Mouse (Mus musculus) embryonic facial prominence, embryonic 10.5 days (tissue): Measurements from ENCODE around the gene Esyt2. TPM values are rescaled to one million over a fixed set of nuclear protein-coding genes. Genes with fewer than 3 reads are reported as not detected.

Experiments
- DNase-seq: peaks from one replicate; pipeline ENCODE4 v3.0.0-alpha.2; 2017; ENCODE audit warnings: low spot score
- H3K27ac ChIP-seq: fragments of 300-500 bp; sonication (generic); replicated peaks from 2 replicates; pipeline ENCODE4 v1.5.1; 2016; ENCODE audit warnings: mild to moderate bottlenecking
- H3K27me3 ChIP-seq: fragments of 300-500 bp; sonication (generic); replicated peaks from 2 replicates; pipeline ENCODE4 v1.6.1; 2016; ENCODE audit warnings: low read depth, mild to moderate bottlenecking; ENCODE audit not compliant: poor library complexity, severe bottlenecking
- H3K36me3 ChIP-seq: fragments of 300-500 bp; sonication (generic); replicated peaks from 2 replicates; pipeline ENCODE4 v1.6.1; 2016; ENCODE audit warnings: mild to moderate bottlenecking, moderate library complexity
- H3K4me1 ChIP-seq: fragments of 300-500 bp; sonication (generic); 2 replicates; pipeline ENCODE4 v1.6.1; 2016
- H3K4me3 ChIP-seq: fragments of 300-500 bp; sonication (generic); 2 replicates; pipeline ENCODE4 v1.5.1; 2016; ENCODE audit warnings: mild to moderate bottlenecking, moderate library complexity
- H3K9me3 ChIP-seq: fragments of 300-500 bp; sonication (generic); 2 replicates; pipeline ENCODE4 v1.6.1; 2016; ENCODE audit warnings: mild to moderate bottlenecking
- WGBS: fragments of 180-500 bp; shearing (Covaris S2); methylation state at CpG from one replicate; pipeline ENCODE4 v1.1.7; 2016; 5-methylcytosine and 5-hydroxymethylcytosine counted together
- polyA plus RNA-seq: library from polyadenylated mRNA; unstranded; fragments of >200 nt; fragmentation: Nextera tagmentation; extraction: Ambion mirVana; gene quantifications from 2 replicates; pipeline ENCODE4 v1.2.1, GENCODE M21; 2016

The Esyt2 gene
- polyA plus RNA-seq, result 13.8 and 14.0 TPM in 2 replicates

DNA sequence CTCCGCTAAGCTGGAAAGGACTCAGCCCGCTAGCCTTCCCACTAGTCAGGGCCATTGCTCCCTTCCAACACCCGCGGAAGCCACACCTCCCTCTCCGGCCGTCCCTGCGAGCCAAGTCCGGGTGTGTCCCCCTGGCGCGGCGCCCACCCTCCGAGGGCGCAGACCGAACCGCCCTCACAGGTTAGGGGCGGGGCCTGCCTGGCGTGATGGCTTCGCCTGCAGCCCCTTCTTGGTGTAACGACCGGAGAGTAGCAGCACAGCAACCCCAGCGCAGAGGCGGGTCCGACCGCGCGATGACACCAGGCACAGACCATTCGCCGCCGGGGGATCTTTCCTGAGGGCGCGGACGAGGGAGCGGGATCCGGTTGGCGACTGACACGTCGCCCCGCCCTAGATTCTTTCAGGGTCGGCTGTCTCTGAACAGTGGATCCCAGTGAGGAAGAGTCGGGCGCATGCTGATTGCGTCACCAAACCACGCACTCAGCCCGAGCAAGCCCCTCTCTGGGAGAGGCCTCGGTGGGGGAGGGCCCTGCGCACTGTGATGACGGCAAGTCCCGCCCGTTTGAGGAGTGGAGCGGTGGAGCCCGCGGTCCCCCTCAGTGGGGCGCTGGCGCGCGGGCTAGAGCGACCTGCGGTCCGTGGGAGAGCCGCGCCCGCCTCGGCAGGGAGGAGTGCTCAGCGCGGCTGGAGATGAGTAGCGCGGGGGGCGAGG, at the start of gene Esyt2:
Gene Esyt2, plus strand, starts transcription at position 544 of the 712 bp plus-strand sequence.
- peak within 1 kb of the TSS; percentile 94 for H3K27ac ChIP-seq
- no peaks in the 10 kb centered on the region for H3K27me3 ChIP-seq
- no peaks in the 10 kb centered on the region for H3K36me3 ChIP-seq
- H3K9me3 ChIP-seq, result no peaks in the 10 kb centered on the region
- under 1% methylated on average over 68 of the region's 68 CpGs for WGBS
- peaks cover 12% of the 10 kb centered on the region for H3K4me1 ChIP-seq
- peak within 1 kb of the TSS; percentile 95 for H3K4me3 ChIP-seq
- DNase-seq, result peak; percentile 100

- Histone ChIP-seq H3K9me3 (no peaks in the 10 kb centered on the region), H3K27ac (no peak overlapping the region), H3K36me3 (peaks cover 13% of the 10 kb centered on the region), H3K4me3 (no peak overlapping the region), H3K4me1 (no peaks in the 10 kb centered on the region), H3K27me3 (no peaks in the 10 kb centered on the region)
- WGBS, result 84% methylated on average over 12 of the region's 12 CpGs
- DNase-seq, result no peak
These were observed 49.4 kb upstream of the Esyt2 start for GRCm38 (mm10) chr12:116231612-116232011.

- Histone ChIP-seq H3K27ac (no peak overlapping the region), H3K4me3 (no peak overlapping the region), H3K27me3 (no peaks in the 10 kb centered on the region), H3K4me1 (no peaks in the 10 kb centered on the region), H3K36me3 (peaks cover 11% of the 10 kb centered on the region), H3K9me3 (no peaks in the 10 kb centered on the region)
- 89% methylated on average over 1 of the region's 1 CpGs for WGBS
- DNase-seq, result no peak
These were observed 48.9 kb upstream of the Esyt2 start for GRCm38 (mm10) chr12:116232061-116232460.

DNA sequence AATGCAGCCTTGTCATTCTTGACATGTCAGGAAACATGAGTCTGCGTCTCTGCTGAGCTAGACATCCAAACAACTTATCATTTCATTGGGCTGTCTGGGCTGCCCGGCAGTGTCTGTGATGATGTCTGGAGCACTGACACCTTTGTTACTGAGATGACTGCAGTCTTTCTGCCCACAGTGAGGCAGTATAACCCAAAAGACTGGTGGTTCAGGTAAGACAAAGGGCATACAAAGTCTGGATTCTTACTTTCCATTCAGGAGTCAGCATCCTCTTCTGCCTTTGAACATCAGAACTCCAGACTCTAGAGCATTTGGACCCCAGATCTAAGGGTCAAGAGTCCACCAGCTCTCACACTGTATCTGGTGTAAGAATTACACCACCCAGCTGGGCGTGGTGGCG, 45.6 kb upstream of the Esyt2 start:
- 83% methylated on average over 4 of the region's 4 CpGs for WGBS
- Histone ChIP-seq H3K4me1 (no peaks in the 10 kb centered on the region), H3K27ac (no peak overlapping the region)

DNA sequence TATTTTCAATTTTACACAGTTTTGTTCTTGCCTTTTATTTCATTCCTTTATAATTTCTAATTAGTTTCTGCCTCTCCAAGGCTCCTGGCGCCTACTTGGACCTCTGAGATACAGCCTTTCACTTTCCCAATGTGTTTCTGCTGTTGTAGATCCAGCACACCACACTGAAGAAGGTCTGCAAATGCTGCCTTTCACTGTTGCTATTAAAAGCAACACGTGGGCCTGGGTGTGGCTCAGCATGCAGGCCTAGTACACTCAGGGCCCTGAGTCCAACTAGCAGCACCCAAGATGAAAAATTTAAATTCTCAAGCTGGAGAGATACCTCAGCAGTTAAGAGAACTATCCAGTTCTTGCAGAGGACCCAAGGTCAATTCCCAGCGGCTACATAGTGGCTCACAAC, 44.3 kb upstream of the Esyt2 start:
- H3K4me1 ChIP-seq, result no peaks in the 10 kb centered on the region
- WGBS, result 83% methylated on average over 3 of the region's 3 CpGs
- H3K27me3 ChIP-seq, result no peaks in the 10 kb centered on the region
- H3K27ac ChIP-seq, result no peak overlapping the region
- no peaks in the 10 kb centered on the region for H3K9me3 ChIP-seq
- DNase-seq, result no peak
- peaks cover 9% of the 10 kb centered on the region for H3K36me3 ChIP-seq
- no peak overlapping the region for H3K4me3 ChIP-seq

More for the DNA sequence above, 45.6 kb upstream of the Esyt2 start:
- H3K36me3 ChIP-seq, result peaks cover under 1% of the 10 kb centered on the region; the same call in 1 of the 2 replicates
- H3K9me3 ChIP-seq, result no peaks in the 10 kb centered on the region
- no peaks in the 10 kb centered on the region for H3K27me3 ChIP-seq
- DNase-seq, result no peak
- H3K4me3 ChIP-seq, result no peak overlapping the region

- Histone ChIP-seq H3K27me3 (no peaks in the 10 kb centered on the region), H3K9me3 (no peaks in the 10 kb centered on the region), H3K4me3 (no peak overlapping the region), H3K4me1 (no peaks in the 10 kb centered on the region), H3K36me3 (peaks cover 16% of the 10 kb centered on the region), H3K27ac (no peak overlapping the region)
- DNase-seq, result no peak
These were observed 42.6 kb upstream of the Esyt2 start for GRCm38 (mm10) chr12:116238370-116238769.

DNA sequence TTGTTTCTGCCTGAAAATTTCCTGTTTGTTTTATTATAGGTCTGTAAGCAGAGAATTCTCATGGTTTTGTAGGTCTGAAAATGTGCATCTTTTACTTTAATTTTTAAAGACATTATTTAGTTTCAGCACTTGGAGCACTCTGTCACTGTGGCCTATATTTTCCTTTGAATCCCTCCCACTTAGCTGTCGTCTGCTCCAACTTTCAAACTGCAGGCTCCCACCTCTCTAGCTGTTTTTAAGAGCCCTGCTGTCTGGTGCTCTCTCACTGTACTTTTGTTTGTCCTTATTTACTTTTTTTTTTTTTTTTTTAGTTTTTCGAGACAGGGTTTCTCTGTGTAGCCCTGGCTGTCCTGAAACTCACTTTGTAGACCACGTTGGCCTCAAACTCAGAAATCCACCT, 42.2 kb upstream of the Esyt2 start:
- DNase-seq, result no peak
- WGBS, result 85% methylated on average over 3 of the region's 3 CpGs

DNA sequence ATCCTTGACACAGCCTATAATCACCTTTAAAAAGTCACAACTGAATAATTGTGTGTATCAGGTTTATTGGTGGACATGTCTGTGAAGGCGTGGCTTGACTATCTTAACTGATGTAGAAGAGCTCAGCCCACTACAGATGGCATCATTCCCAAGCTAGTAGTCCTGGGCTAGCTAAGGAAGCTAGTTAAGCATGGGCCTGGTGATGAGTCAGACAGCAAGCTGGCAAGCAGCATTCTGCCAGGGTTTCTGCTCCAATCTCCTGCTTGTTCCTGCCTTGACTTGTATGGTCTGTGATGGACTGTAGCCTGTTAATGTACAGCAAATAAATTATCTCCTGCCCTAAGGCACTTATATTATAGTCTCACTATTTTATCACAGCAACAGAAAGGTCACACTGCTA, 36.4 kb upstream of the Esyt2 start:
- no peak for DNase-seq
- Histone ChIP-seq H3K4me3 (no peak overlapping the region), H3K9me3 (no peaks in the 10 kb centered on the region), H3K36me3 (peaks cover 49% of the 10 kb centered on the region), H3K27ac (no peak overlapping the region), H3K27me3 (no peaks in the 10 kb centered on the region), H3K4me1 (no peaks in the 10 kb centered on the region)
- WGBS, result 96% methylated on average over 1 of the region's 1 CpGs

More for the DNA sequence above, 42.2 kb upstream of the Esyt2 start:
- no peak overlapping the region for H3K27ac ChIP-seq
- H3K9me3 ChIP-seq, result no peaks in the 10 kb centered on the region
- H3K36me3 ChIP-seq, result peaks cover 16% of the 10 kb centered on the region
- no peaks in the 10 kb centered on the region for H3K27me3 ChIP-seq
- no peaks in the 10 kb centered on the region for H3K4me1 ChIP-seq
- no peak overlapping the region for H3K4me3 ChIP-seq

GRCm38 (mm10) chr12:116254652-116255051, 26.3 kb upstream of the Esyt2 start:
- Histone ChIP-seq H3K27me3 (no peaks in the 10 kb centered on the region), H3K4me3 (no peak overlapping the region)
- WGBS, result 79% methylated on average over 8 of the region's 8 CpGs

GRCm38 (mm10) chr12:116255636-116256035, 25.4 kb upstream of the Esyt2 start:
- no peak overlapping the region for H3K27ac ChIP-seq
- no peak overlapping the region for H3K4me3 ChIP-seq
- 90% methylated on average over 11 of the region's 11 CpGs for WGBS
- H3K36me3 ChIP-seq, result peaks cover 27% of the 10 kb centered on the region
- H3K9me3 ChIP-seq, result no peaks in the 10 kb centered on the region
- H3K4me1 ChIP-seq, result no peaks in the 10 kb centered on the region
- DNase-seq, result no peak
- no peaks in the 10 kb centered on the region for H3K27me3 ChIP-seq

More at GRCm38 (mm10) chr12:116254652-116255051, 26.3 kb upstream of the Esyt2 start:
- Histone ChIP-seq H3K9me3 (no peaks in the 10 kb centered on the region), H3K36me3 (peaks cover 27% of the 10 kb centered on the region), H3K4me1 (no peaks in the 10 kb centered on the region), H3K27ac (no peak overlapping the region)
- DNase-seq, result no peak

GRCm38 (mm10) chr12:116258321-116258720, 22.7 kb upstream of the Esyt2 start:
- WGBS, result 83% methylated on average over 2 of the region's 2 CpGs
- Histone ChIP-seq H3K9me3 (no peaks in the 10 kb centered on the region), H3K4me1 (0 out of 2 replicates have a peak, but pooled peaks cover 5% of the 10 kb centered on the region), H3K27me3 (no peaks in the 10 kb centered on the region), H3K27ac (no peak overlapping the region), H3K4me3 (no peak overlapping the region), H3K36me3 (peaks cover 19% of the 10 kb centered on the region; the same call in 1 of the 2 replicates)
- DNase-seq, result no peak

GRCm38 (mm10) chr12:116262555-116263341, 18.2 kb upstream of the Esyt2 start, which contains the start of gene Wdr60:
Gene Wdr60 (minus strand): TSS chr12:116263022.
- Histone ChIP-seq H3K4me3 (peak within 1 kb of the TSS; percentile 66), H3K4me1 (0 out of 2 replicates have a peak, but pooled peaks cover 5% of the 10 kb centered on the region), H3K27me3 (no peaks in the 10 kb centered on the region), H3K9me3 (no peaks in the 10 kb centered on the region), H3K36me3 (no peaks in the 10 kb centered on the region), H3K27ac (peak within 1 kb of the TSS; percentile 86)
- 3% methylated on average over 47 of the region's 47 CpGs for WGBS
- peak; percentile 93 for DNase-seq
